Mouse (Mus musculus): ENCODE measurements around the gene Fbxo11. TPM values are rescaled to one million over a fixed set of nuclear protein-coding genes. Genes with fewer than 3 reads are reported as not detected.

Fbxo11 gene
- polyA plus RNA-seq, 2 experiments, result 29.5 to 63.0 TPM

DNA sequence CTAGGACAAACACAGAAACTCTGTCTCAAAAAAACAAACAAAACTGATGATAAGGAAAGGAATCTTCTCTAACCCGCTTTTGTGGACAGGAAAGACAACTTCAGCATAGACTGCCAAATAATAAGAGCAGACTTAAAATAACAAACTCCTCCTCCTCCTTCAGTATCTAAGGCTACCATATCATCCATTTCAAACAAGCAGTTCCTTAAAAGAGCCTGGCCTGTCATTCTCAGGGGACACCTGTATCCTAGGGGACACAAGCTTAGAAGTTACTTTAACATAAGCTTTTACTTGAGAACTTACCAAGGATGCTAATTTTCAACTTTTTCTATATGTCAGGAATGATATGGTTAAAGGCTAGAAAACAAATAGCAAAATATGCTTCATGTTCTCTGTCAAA, 14.2 kb downstream of the Fbxo11 start:
- no peaks in the 10 kb centered on the region for H3K36me3 ChIP-seq (ENCODE audit: control insufficient read depth, insufficient read depth, low read length)
- H3K27ac ChIP-seq (replicated peaks; ENCODE audit: low read depth, low read length), result no peak overlapping the region
- H3K9me3 ChIP-seq (ENCODE audit: control insufficient read depth, low read length), result no peaks in the 10 kb centered on the region
- H3K4me1 ChIP-seq (ENCODE audit: control insufficient read depth, insufficient read depth, low read length), result peaks cover 3% of the 10 kb centered on the region; the same call in 1 of the 2 replicates
- 97% methylated on average over 1 of the region's 1 CpGs for WGBS
- DNase-seq (ENCODE audit: low spot score) (no peak), ATAC-seq (ENCODE audit: low FRiP score, low read depth) (no peak)
- no peak overlapping the region for H3K4me3 ChIP-seq (replicated peaks; ENCODE audit: low read length)
- no peak for TF ChIP-seq POLR2A (IDR thresholded peaks at IDR 0.05; ENCODE audit: borderline replicate concordance, extremely low read depth, insufficient read depth, insufficient read length)
- no peak overlapping the region for H3K9ac ChIP-seq (ENCODE audit: low read depth, low read length, severe bottlenecking)
- H3K4me2 ChIP-seq (replicated peaks; ENCODE audit: low read depth, low read length, severe bottlenecking), result no peak overlapping the region
- H3K27me3 ChIP-seq (ENCODE audit: control insufficient read depth, insufficient read depth, low read length), result no peaks in the 10 kb centered on the region

- WGBS, result 94% methylated on average over 2 of the region's 2 CpGs
- Histone ChIP-seq H3K4me1 (ENCODE audit: control insufficient read depth, insufficient read depth, low read length) (peaks cover 3% of the 10 kb centered on the region; the same call in 1 of the 2 replicates), H3K27ac (replicated peaks; ENCODE audit: low read depth, low read length) (no peak overlapping the region), H3K36me3 (ENCODE audit: control insufficient read depth, insufficient read depth, low read length) (no peaks in the 10 kb centered on the region), H3K4me2 (replicated peaks; ENCODE audit: low read depth, low read length, severe bottlenecking) (no peak overlapping the region), H3K9ac (ENCODE audit: low read depth, low read length, severe bottlenecking) (no peak overlapping the region), H3K27me3 (ENCODE audit: control insufficient read depth, insufficient read depth, low read length) (no peaks in the 10 kb centered on the region), H3K4me3 (replicated peaks; ENCODE audit: low read length) (no peak overlapping the region), H3K9me3 (ENCODE audit: control insufficient read depth, low read length) (no peaks in the 10 kb centered on the region)
- no peak for TF ChIP-seq POLR2A (IDR thresholded peaks at IDR 0.05; ENCODE audit: borderline replicate concordance, extremely low read depth, insufficient read depth, insufficient read length)
- DNase-seq (ENCODE audit: low spot score) (no peak), ATAC-seq (ENCODE audit: low FRiP score, low read depth) (no peak)
Observed at GRCm38 (mm10) chr17:88050318-88050717, 14.8 kb downstream of the Fbxo11 start.

GRCm38 (mm10) chr17:88042099-88043086, 22.7 kb downstream of the Fbxo11 start:
- Histone ChIP-seq H3K9ac (ENCODE audit: low read depth, low read length, severe bottlenecking) (no peak overlapping the region), H3K36me3 (ENCODE audit: control insufficient read depth, insufficient read depth, low read length) (peaks cover 7% of the 10 kb centered on the region; the same call in 1 of the 2 replicates), H3K27me3 (ENCODE audit: control insufficient read depth, insufficient read depth, low read length) (no peaks in the 10 kb centered on the region), H3K4me2 (replicated peaks; ENCODE audit: low read depth, low read length, severe bottlenecking) (no peak overlapping the region), H3K27ac (replicated peaks; ENCODE audit: low read depth, low read length) (no peak overlapping the region), H3K9me3 (ENCODE audit: control insufficient read depth, low read length) (no peaks in the 10 kb centered on the region), H3K4me1 (ENCODE audit: control insufficient read depth, insufficient read depth, low read length) (peaks cover 3% of the 10 kb centered on the region; the same call in 1 of the 2 replicates), H3K4me3 (replicated peaks; ENCODE audit: low read length) (no peak overlapping the region)
- TF ChIP-seq POLR2A (IDR thresholded peaks at IDR 0.05; ENCODE audit: borderline replicate concordance, extremely low read depth, insufficient read depth, insufficient read length), result no peak
- DNase-seq (ENCODE audit: low spot score), result peak; percentile 51
- peak; percentile 87 for ATAC-seq (ENCODE audit: low FRiP score, low read depth)
- 72% methylated on average over 11 of the region's 12 CpGs for WGBS

DNA sequence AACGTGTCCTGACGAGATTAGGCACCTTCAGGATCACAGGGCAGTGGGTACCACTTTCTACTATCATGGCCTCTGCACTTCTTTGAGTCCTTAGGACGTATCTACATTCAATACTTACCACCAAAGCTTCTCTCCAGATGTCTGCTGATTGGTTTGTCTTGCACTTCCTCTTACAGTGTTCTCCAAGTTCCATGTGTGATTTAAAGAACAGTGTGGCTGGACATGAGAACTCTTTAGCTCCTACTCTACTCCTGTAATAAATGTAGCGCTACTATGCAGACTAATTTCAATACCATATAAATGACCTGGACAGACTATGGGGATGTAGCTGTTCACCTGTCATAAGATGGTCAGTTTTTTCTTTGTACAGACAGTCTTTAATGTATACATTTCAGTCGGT, 24.3 kb downstream of the Fbxo11 start:
- Histone ChIP-seq H3K4me2 (replicated peaks; ENCODE audit: low read depth, low read length, severe bottlenecking) (no peak overlapping the region), H3K4me1 (ENCODE audit: control insufficient read depth, insufficient read depth, low read length) (no peaks in the 10 kb centered on the region), H3K9ac (ENCODE audit: low read depth, low read length, severe bottlenecking) (no peak overlapping the region), H3K36me3 (ENCODE audit: control insufficient read depth, insufficient read depth, low read length) (peaks cover 7% of the 10 kb centered on the region; the same call in 1 of the 2 replicates), H3K27me3 (ENCODE audit: control insufficient read depth, insufficient read depth, low read length) (no peaks in the 10 kb centered on the region), H3K9me3 (ENCODE audit: control insufficient read depth, low read length) (no peaks in the 10 kb centered on the region), H3K27ac (replicated peaks; ENCODE audit: low read depth, low read length) (no peak overlapping the region), H3K4me3 (replicated peaks; ENCODE audit: low read length) (no peak overlapping the region)
- 85% methylated on average over 5 of the region's 5 CpGs for WGBS
- no peak for ATAC-seq (ENCODE audit: low FRiP score, low read depth)
- no peak for TF ChIP-seq POLR2A (IDR thresholded peaks at IDR 0.05; ENCODE audit: borderline replicate concordance, extremely low read depth, insufficient read depth, insufficient read length)
- DNase-seq (ENCODE audit: low spot score), result no peak

DNA sequence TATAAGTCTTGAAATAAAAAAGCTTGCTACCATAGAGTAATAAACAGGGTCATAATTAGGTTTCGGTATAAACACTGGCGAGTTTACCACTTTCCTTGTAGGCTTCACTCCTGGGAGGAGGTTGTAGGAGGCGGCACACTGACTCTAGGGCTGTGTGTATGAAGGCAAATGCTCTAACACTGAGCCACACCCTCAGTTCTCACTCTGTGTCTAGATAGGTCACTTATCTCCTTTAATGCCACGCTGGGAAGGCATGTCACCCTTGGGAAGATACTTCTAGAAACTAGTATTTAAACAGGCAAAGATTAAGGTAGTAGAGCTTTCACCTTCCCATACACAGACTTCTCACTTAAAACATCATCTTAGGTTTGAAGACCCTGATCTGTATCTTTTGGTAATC, 30.7 kb downstream of the Fbxo11 start:
- 70% methylated on average over 4 of the region's 4 CpGs for WGBS
- Histone ChIP-seq H3K4me2 (replicated peaks; ENCODE audit: low read depth, low read length, severe bottlenecking) (no peak overlapping the region), H3K27ac (replicated peaks; ENCODE audit: low read depth, low read length) (no peak overlapping the region)

More for the DNA sequence above, 30.7 kb downstream of the Fbxo11 start:
- ATAC-seq (ENCODE audit: low FRiP score, low read depth) (no peak), DNase-seq (ENCODE audit: low spot score) (no peak)
- no peak overlapping the region for H3K4me3 ChIP-seq (replicated peaks; ENCODE audit: low read length)
- H3K9ac ChIP-seq (ENCODE audit: low read depth, low read length, severe bottlenecking), result no peak overlapping the region
- no peaks in the 10 kb centered on the region for H3K36me3 ChIP-seq (ENCODE audit: control insufficient read depth, insufficient read depth, low read length)
- H3K27me3 ChIP-seq (ENCODE audit: control insufficient read depth, insufficient read depth, low read length), result no peaks in the 10 kb centered on the region
- no peaks in the 10 kb centered on the region for H3K4me1 ChIP-seq (ENCODE audit: control insufficient read depth, insufficient read depth, low read length)
- no peak for TF ChIP-seq POLR2A (IDR thresholded peaks at IDR 0.05; ENCODE audit: borderline replicate concordance, extremely low read depth, insufficient read depth, insufficient read length)
- no peaks in the 10 kb centered on the region for H3K9me3 ChIP-seq (ENCODE audit: control insufficient read depth, low read length)
